Mouse (Mus musculus) gastrocnemius, adult 2 months (tissue): ENCODE data around the gene Rab25. TPM values are rescaled to one million over a fixed set of nuclear protein-coding genes. Genes with fewer than 3 reads are reported as not detected.
A peak's percentile ranks its signal among the peaks of the same experiment; 100 is the strongest.
"Not testable (repeated sequence)": the region's sequence is repeated elsewhere in the genome, so short reads cannot be mapped to it uniquely, and the experiment has no call there.

Experiments
- DNase-seq: peaks from one replicate; pipeline ENCODE4 v3.0.0; 2022
- H3K27ac ChIP-seq: fragments of 200-600 bp; 2 replicates; pipeline ENCODE4 v1.8.1; 2022; ENCODE audit warnings: mild to moderate bottlenecking
- H3K4me3 ChIP-seq: fragments of 200-600 bp; 2 replicates; pipeline ENCODE4 v1.8.1; 2022; ENCODE audit warnings: mild to moderate bottlenecking, moderate library complexity
- CTCF ChIP-seq: fragments of 200-600 bp; IDR thresholded peaks from 2 replicates; pipeline ENCODE4 v1.8.1; 2022; ENCODE audit warnings: antibody characterized with exemption, mild to moderate bottlenecking, moderate library complexity
- intact Hi-C: fragments of 180-260 bp; cut with DNase I; formaldehyde crosslinking; loops from one replicate; pipeline ENCODE4 v1.15.1; 2025
- total RNA-seq, 2 experiments: library from RNA; stranded (reverse); gene quantifications; 2 replicates each; pipeline ENCODE4 v1.2.3; 2021

Rab25 gene
- total RNA-seq, 2 experiments from 2014 or later = not detected

- Histone ChIP-seq H3K27ac (peak overlapping the region; percentile 91), H3K4me3 (peak overlapping the region; percentile 96)
- intact Hi-C loops = no loop called here
- no peak for DNase-seq
- no peak for TF ChIP-seq CTCF
Observed at GRCm38 (mm10) chr3:88578498-88579424, 30.7 kb upstream of the Rab25 start.

GRCm38 (mm10) chr3:88577846-88578245 lies 29.7 kb upstream of the Rab25 start:
- H3K4me3 ChIP-seq, H3K27ac ChIP-seq, DNase-seq, intact Hi-C loops: not testable (repeated sequence)

GRCm38 (mm10) chr3:88575540-88575939 lies 27.4 kb upstream of the Rab25 start, which contains the start of gene Ssr2:
Gene Ssr2, plus strand, starts transcription at chr3:88575876.
- intact Hi-C loops = no loop called here
- no peak within 1 kb of the TSS for H3K27ac ChIP-seq
- no peak for TF ChIP-seq CTCF
- no peak within 1 kb of the TSS for H3K4me3 ChIP-seq
- DNase-seq = no peak

- no peak for TF ChIP-seq CTCF
- DNase-seq = no peak
- Histone ChIP-seq H3K27ac (no peak overlapping the region), H3K4me3 (no peak overlapping the region)
- intact Hi-C loops = no loop called here
Observed at GRCm38 (mm10) chr3:88573810-88574209, 25.7 kb upstream of the Rab25 start.

GRCm38 (mm10) chr3:88572835-88573234 lies 24.7 kb upstream of the Rab25 start:
- TF ChIP-seq CTCF = no peak
- Histone ChIP-seq H3K27ac (no peak overlapping the region), H3K4me3 (no peak overlapping the region)
- intact Hi-C loops = no loop called here
- no peak for DNase-seq

GRCm38 (mm10) chr3:88571856-88572255 lies 23.8 kb upstream of the Rab25 start:
- no peak for DNase-seq
- intact Hi-C loops = no loop called here
- Histone ChIP-seq H3K4me3 (no peak overlapping the region), H3K27ac (no peak overlapping the region)
- TF ChIP-seq CTCF = no peak

- no peak overlapping the region for H3K27ac ChIP-seq
- no peak overlapping the region for H3K4me3 ChIP-seq
- intact Hi-C loops = no loop called here
- TF ChIP-seq CTCF = no peak
- no peak for DNase-seq
Observed at GRCm38 (mm10) chr3:88570341-88570740, 22.2 kb upstream of the Rab25 start.

- peak; percentile 55 for DNase-seq
- no peak for TF ChIP-seq CTCF
- intact Hi-C loops = no loop called here
- Histone ChIP-seq H3K27ac (no peak overlapping the region), H3K4me3 (no peak overlapping the region)
Observed at GRCm38 (mm10) chr3:88569694-88570093, 21.6 kb upstream of the Rab25 start.

GRCm38 (mm10) chr3:88569093-88569492 lies 21.0 kb upstream of the Rab25 start:
- TF ChIP-seq CTCF = no peak
- H3K27ac ChIP-seq = peak overlapping the region; percentile 63; the same call in 1 of the 2 replicates
- intact Hi-C loops = no loop called here
- no peak overlapping the region for H3K4me3 ChIP-seq
- no peak for DNase-seq

- Histone ChIP-seq H3K27ac (peak overlapping the region; percentile 63), H3K4me3 (no peak overlapping the region)
- no peak for DNase-seq
- intact Hi-C loops = no loop called here
- no peak for TF ChIP-seq CTCF
Observed at GRCm38 (mm10) chr3:88568615-88569014, 20.5 kb upstream of the Rab25 start.

- no peak overlapping the region for H3K4me3 ChIP-seq
- no peak for TF ChIP-seq CTCF
- DNase-seq = no peak
- intact Hi-C loops = no loop called here
- peak overlapping the region; percentile 63 for H3K27ac ChIP-seq
Observed at GRCm38 (mm10) chr3:88567892-88568291, 19.8 kb upstream of the Rab25 start.

GRCm38 (mm10) chr3:88566536-88567061 lies 18.5 kb upstream of the Rab25 start:
- intact Hi-C loops = no loop called here
- H3K27ac ChIP-seq = peak overlapping the region; percentile 71
- DNase-seq = peak; percentile 48
- no peak for TF ChIP-seq CTCF
- H3K4me3 ChIP-seq = no peak overlapping the region

GRCm38 (mm10) chr3:88566116-88566515 lies 18.0 kb upstream of the Rab25 start:
- Histone ChIP-seq H3K27ac (peak overlapping the region; percentile 71), H3K4me3 (no peak overlapping the region)
- TF ChIP-seq CTCF = no peak
- DNase-seq = peak; percentile 54
- intact Hi-C loops = no loop called here
